Mouse (Mus musculus) embryonic facial prominence, embryonic 13.5 days (tissue): Measurements from ENCODE around the gene Bid. TPM values are rescaled to one million over a fixed set of nuclear protein-coding genes. Genes with fewer than 3 reads are reported as not detected.
"Not testable (repeated sequence)": the region's sequence is repeated elsewhere in the genome, so short reads cannot be mapped to it uniquely, and the experiment has no call there.

Experiments used
- ATAC-seq: fragments of 200-750 bp; cut with Nextera tagmentation; 2 replicates; pipeline ENCODE4 v1.8.0; 2017; ENCODE audit warnings: low read depth; ENCODE audit not compliant: insufficient number of reproducible peaks, insufficient read depth, low FRiP score, low TSS enrichment
- H3K27ac ChIP-seq: fragments of 300-500 bp; sonication (generic); 2 replicates; pipeline ENCODE4 v1.5.1; 2015; ENCODE audit warnings: moderate library complexity, mild to moderate bottlenecking, inconsistent platforms
- H3K27me3 ChIP-seq: fragments of 300-500 bp; sonication (generic); 2 replicates; pipeline ENCODE4 v1.6.1; 2015; ENCODE audit warnings: mild to moderate bottlenecking, inconsistent platforms
- H3K36me3 ChIP-seq: fragments of 300-500 bp; sonication (generic); 2 replicates; pipeline ENCODE4 v1.6.1; 2015; ENCODE audit warnings: mild to moderate bottlenecking, inconsistent platforms
- H3K4me1 ChIP-seq: fragments of 300-500 bp; sonication (generic); 2 replicates; pipeline ENCODE4 v1.6.1; 2015; ENCODE audit warnings: inconsistent platforms
- H3K4me2 ChIP-seq: fragments of 300-500 bp; sonication (generic); 2 replicates; pipeline ENCODE4 v1.6.1; 2015; ENCODE audit warnings: moderate library complexity, mild to moderate bottlenecking, inconsistent platforms
- H3K4me3 ChIP-seq: fragments of 300-500 bp; sonication (generic); 2 replicates; pipeline ENCODE4 v1.5.1; 2015; ENCODE audit warnings: mild to moderate bottlenecking, inconsistent platforms
- H3K9ac ChIP-seq: fragments of 300-500 bp; sonication (generic); 2 replicates; pipeline ENCODE4 v1.6.1; 2015; ENCODE audit warnings: mild to moderate bottlenecking, inconsistent platforms
- H3K9me3 ChIP-seq: fragments of 300-500 bp; sonication (generic); 2 replicates; pipeline ENCODE4 v1.6.1; 2016; ENCODE audit warnings: inconsistent platforms
- WGBS: fragments of 180-500 bp; shearing (Covaris S2); methylation state at CpG from one replicate; pipeline ENCODE4 v1.1.7; 2015; ENCODE audit warnings: mixed read lengths; 5-methylcytosine and 5-hydroxymethylcytosine counted together
- polyA plus RNA-seq: library from polyadenylated mRNA; unstranded; fragments of >200 nt; fragmentation: Nextera tagmentation; extraction: Ambion mirVana; gene quantifications from 2 replicates; pipeline ENCODE4 v1.2.1, GENCODE M21; 2015

The Bid gene
- polyA plus RNA-seq, 1 experiment from 2014 or later: 16.4 TPM

DNA sequence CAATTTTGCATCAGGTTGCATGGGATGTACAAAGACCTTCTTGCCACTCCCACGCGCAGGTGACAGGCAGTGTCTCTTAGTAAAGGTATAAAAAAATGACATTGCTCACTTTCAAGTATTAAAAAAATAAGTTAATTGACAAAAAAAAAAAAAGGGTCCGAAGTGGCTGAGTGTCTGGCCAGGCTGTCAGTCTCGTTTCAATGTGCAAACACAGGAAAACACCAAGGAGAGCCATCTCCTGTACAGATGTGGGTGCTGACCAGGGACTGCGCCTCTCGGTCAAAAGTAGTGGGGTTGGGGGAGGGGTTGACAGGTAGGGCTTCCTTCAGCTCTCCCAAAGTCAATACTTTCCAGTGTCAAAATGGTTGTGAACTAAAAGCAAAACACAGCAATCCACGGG, 17.0 kb upstream of the Bid start:
- H3K4me2 ChIP-seq: no peak overlapping the region
- H3K27ac ChIP-seq: no peak overlapping the region
- H3K9ac ChIP-seq: no peak overlapping the region
- no peaks in the 10 kb centered on the region for H3K9me3 ChIP-seq
- ATAC-seq: no peak
- peaks cover 37% of the 10 kb centered on the region for H3K36me3 ChIP-seq
- no peaks in the 10 kb centered on the region for H3K27me3 ChIP-seq
- WGBS: 85% methylated on average over 7 of the region's 7 CpGs
- no peak overlapping the region for H3K4me3 ChIP-seq
- 0 out of 2 replicates have a peak, but pooled peaks cover 4% of the 10 kb centered on the region for H3K4me1 ChIP-seq

- 90% methylated on average over 12 of the region's 12 CpGs for WGBS
- H3K4me1 ChIP-seq: no peaks in the 10 kb centered on the region
- peaks cover 37% of the 10 kb centered on the region for H3K36me3 ChIP-seq
- no peaks in the 10 kb centered on the region for H3K27me3 ChIP-seq
- no peak for ATAC-seq
- H3K9ac ChIP-seq: no peak overlapping the region
- H3K4me2 ChIP-seq: no peak overlapping the region
- H3K27ac ChIP-seq: no peak overlapping the region
- H3K9me3 ChIP-seq: no peaks in the 10 kb centered on the region
- no peak overlapping the region for H3K4me3 ChIP-seq
These were observed 15.9 kb upstream of the Bid start for GRCm38 (mm10) chr6:120932597-120932996.

GRCm38 (mm10) chr6:120930450-120931306, 14.0 kb upstream of the Bid start:
- ATAC-seq: no peak
- H3K4me1 ChIP-seq: no peaks in the 10 kb centered on the region
- H3K36me3 ChIP-seq: peaks cover 37% of the 10 kb centered on the region
- no peak overlapping the region for H3K9ac ChIP-seq
- no peaks in the 10 kb centered on the region for H3K9me3 ChIP-seq
- H3K4me2 ChIP-seq: no peak overlapping the region
- no peaks in the 10 kb centered on the region for H3K27me3 ChIP-seq
- WGBS: 84% methylated on average over 6 of the region's 6 CpGs
- no peak overlapping the region for H3K4me3 ChIP-seq
- no peak overlapping the region for H3K27ac ChIP-seq

DNA sequence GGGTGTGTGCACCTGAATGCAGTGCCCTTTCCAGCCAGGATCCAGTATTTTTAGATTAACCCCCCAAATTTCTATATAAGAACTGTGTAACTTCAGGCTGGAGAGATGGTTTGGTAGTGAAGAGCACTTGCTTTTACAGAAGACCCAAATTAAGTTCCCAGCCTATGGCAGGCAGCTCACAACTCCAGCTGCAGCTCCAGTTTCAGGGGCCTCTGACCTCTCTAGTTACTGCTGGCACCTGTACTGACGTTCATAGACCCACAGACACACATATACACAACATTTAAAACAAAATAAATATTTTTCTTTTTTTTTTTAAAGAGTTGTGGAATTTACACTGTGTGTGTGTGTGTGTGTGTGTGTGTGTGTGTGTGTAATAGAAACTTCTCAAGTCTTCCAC, 12.8 kb upstream of the Bid start:
- no peak for ATAC-seq
- no peak overlapping the region for H3K4me3 ChIP-seq
- H3K27ac ChIP-seq: no peak overlapping the region
- no peaks in the 10 kb centered on the region for H3K27me3 ChIP-seq
- H3K9ac ChIP-seq: no peak overlapping the region
- WGBS: 42% methylated on average over 1 of the region's 1 CpGs
- peaks cover 31% of the 10 kb centered on the region for H3K36me3 ChIP-seq
- no peaks in the 10 kb centered on the region for H3K4me1 ChIP-seq
- no peaks in the 10 kb centered on the region for H3K9me3 ChIP-seq
- H3K4me2 ChIP-seq: no peak overlapping the region

GRCm38 (mm10) chr6:120927765-120928164, 11.1 kb upstream of the Bid start:
- Histone ChIP-seq H3K9ac (no peak overlapping the region), H3K4me3 (no peak overlapping the region), H3K27ac (no peak overlapping the region), H3K36me3 (peaks cover 16% of the 10 kb centered on the region), H3K4me2 (no peak overlapping the region), H3K9me3 (no peaks in the 10 kb centered on the region), H3K27me3 (no peaks in the 10 kb centered on the region), H3K4me1 (no peaks in the 10 kb centered on the region)
- WGBS: 68% methylated on average over 3 of the region's 3 CpGs
- ATAC-seq: no peak

DNA sequence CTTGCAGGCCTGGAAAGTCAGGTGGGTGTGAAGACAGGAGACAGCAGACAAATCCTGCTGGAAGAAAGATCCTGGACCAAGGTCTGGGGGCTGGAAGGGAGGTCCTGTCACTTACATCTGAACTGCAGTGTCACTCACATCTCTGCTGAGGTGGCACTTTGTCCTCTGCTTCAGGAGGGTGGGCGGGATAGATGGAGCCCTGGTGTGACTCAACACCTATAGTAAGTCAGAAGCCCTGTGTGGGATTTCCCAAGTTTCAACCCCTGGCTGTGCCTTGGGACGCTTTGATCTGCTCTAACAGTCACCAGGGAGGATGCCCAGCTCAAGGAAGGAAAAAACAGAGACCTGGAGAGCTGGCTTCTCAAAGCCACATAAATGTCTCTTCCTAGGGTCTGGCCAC, 10.2 kb upstream of the Bid start:
- H3K27ac ChIP-seq: no peak overlapping the region
- no peaks in the 10 kb centered on the region for H3K27me3 ChIP-seq
- no peaks in the 10 kb centered on the region for H3K4me1 ChIP-seq
- no peak overlapping the region for H3K4me2 ChIP-seq
- H3K36me3 ChIP-seq: peaks cover 8% of the 10 kb centered on the region; the same call in 1 of the 2 replicates
- H3K4me3 ChIP-seq: no peak overlapping the region
- H3K9ac ChIP-seq: no peak overlapping the region
- H3K9me3 ChIP-seq: no peaks in the 10 kb centered on the region
- ATAC-seq: no peak
- WGBS: 71% methylated on average over 2 of the region's 2 CpGs

GRCm38 (mm10) chr6:120924791-120925321, 8.2 kb upstream of the Bid start:
- H3K36me3 ChIP-seq, H3K4me2 ChIP-seq, H3K4me3 ChIP-seq, ATAC-seq, H3K9me3 ChIP-seq, H3K9ac ChIP-seq, H3K4me1 ChIP-seq, H3K27ac ChIP-seq, H3K27me3 ChIP-seq: not testable (repeated sequence)
- WGBS: 75% methylated on average over 2 of the region's 2 CpGs

- H3K27me3 ChIP-seq: 0 out of 2 replicates have a peak, but pooled peaks cover 6% of the 10 kb centered on the region
- no peaks in the 10 kb centered on the region for H3K9me3 ChIP-seq
- H3K27ac ChIP-seq: no peak overlapping the region
- 46% methylated on average over 3 of the region's 3 CpGs for WGBS
- peaks cover 13% of the 10 kb centered on the region for H3K4me1 ChIP-seq
- H3K9ac ChIP-seq: no peak overlapping the region
- ATAC-seq: no peak
- H3K4me2 ChIP-seq: no peak overlapping the region
- H3K36me3 ChIP-seq: no peaks in the 10 kb centered on the region
- H3K4me3 ChIP-seq: no peak overlapping the region
These were observed 1.3 kb upstream of the Bid start for GRCm38 (mm10) chr6:120917975-120918374.

DNA sequence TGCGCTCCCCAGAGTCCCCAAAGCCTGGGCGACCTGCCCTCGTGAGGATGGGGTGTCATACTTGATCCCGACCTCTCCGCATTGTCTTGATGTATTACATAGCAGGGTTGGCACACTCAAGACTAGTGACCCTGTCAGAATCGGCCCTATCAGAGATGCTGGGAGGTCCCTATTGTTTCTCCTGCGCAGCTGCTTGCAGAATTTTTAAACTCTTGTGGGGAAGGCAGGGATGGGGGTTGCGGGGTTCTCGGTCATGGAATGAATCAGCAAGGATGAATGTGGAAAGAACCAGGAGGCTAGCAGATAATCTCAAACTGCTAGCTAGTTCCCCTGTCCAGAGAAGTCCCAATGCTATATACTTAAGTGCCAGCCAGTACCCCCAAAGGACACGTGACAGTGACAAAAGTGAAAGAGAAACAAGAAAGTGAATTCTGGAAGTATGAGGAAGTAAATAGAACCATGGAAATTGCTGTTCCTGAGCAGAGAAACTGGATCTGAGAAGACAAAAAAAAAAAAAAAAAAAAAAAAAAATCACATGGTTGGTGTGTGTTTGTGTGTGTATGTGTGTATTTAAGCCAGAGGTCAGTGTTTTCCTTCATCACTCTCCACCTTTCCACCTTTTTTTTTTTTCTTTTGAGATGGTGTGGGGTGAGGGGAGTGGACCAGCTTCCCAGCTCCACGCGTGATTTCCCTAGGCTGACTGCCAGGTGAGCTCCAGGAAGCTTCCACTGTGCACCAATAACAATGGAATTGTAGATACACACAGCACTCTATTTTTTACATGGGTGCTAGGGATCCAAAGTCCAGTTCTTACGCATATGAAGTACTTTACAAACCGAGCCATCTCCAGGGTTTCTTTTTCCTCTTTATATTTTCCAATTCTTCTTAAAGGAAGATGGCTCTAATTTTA, 574 bp upstream of the Bid start:
- H3K27me3 ChIP-seq, H3K36me3 ChIP-seq, ATAC-seq, H3K9me3 ChIP-seq, H3K27ac ChIP-seq: not testable (repeated sequence)
- 32% methylated on average over 9 of the region's 14 CpGs for WGBS
- Histone ChIP-seq H3K4me3 (peak overlapping the region; percentile 66), H3K4me2 (peak overlapping the region; percentile 97), H3K4me1 (peaks cover 13% of the 10 kb centered on the region), H3K9ac (peak overlapping the region; percentile 70)

DNA sequence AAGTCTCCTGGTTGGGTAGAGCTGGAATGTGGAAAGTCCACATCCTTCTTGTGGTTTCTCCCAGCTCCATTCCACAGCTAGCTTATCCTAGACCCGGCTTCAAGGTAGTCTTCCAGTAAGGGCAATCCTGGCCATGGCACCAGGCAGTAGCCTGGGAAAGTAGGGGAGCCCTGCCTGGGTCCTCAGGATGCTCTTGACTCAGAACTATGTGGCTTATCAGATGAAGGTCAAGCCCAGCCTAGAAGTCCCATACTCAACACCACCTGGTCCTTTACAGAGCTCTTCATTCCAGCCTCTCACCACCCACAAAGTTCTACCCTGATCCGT, 1.0 kb downstream of the Bid start:
- no peaks in the 10 kb centered on the region for H3K36me3 ChIP-seq
- peak overlapping the region; percentile 66; the same call in 1 of the 2 replicates for H3K4me3 ChIP-seq
- H3K27me3 ChIP-seq: 0 out of 2 replicates have a peak, but pooled peaks cover 6% of the 10 kb centered on the region
- no peak overlapping the region for H3K27ac ChIP-seq
- peak overlapping the region; percentile 97 for H3K4me2 ChIP-seq
- no peak for ATAC-seq
- peaks cover 13% of the 10 kb centered on the region for H3K4me1 ChIP-seq
- 45% methylated on average over 2 of the region's 2 CpGs for WGBS
- H3K9me3 ChIP-seq: no peaks in the 10 kb centered on the region
- no peak overlapping the region for H3K9ac ChIP-seq

DNA sequence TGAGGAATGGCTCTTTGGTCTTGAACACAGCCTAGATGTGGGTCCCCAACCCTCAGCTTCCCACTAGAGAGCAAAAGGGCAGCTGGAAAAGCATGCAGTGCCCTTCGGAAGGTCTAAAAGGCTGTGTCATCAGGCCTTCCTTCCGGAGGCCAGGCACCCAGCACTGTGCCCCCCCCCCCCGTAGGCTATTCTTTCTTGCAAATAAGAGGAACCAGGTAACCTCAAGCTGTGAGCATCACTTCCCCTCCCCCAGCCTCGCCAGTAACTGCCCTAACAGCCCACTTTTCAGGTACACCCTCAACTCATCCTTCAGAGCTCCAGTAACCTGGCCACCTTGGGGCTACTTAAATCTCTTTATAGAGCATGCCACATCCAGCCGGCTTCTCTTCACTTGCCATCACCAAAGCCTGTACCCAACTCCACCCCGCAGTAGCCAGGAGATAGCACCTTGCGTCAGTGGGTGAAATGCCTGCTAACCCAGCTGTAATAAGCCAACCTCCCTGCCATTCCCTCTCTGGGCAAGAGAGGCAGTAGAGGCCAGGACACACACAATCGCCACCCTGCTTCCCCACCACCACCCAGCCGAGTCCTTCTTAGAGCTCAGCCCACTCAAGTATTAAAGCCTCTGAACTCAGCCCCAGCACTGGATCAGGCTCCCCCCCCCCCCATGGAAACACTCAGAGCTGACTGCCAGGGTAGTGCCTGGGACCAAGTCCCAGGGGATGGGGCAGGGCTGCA, 1.6 kb downstream of the Bid start:
- no peak for ATAC-seq
- H3K27ac ChIP-seq: no peak overlapping the region
- H3K4me3 ChIP-seq: no peak overlapping the region
- no peaks in the 10 kb centered on the region for H3K36me3 ChIP-seq
- peak overlapping the region; percentile 97; the same call in 1 of the 2 replicates for H3K4me2 ChIP-seq
- peaks cover 13% of the 10 kb centered on the region for H3K4me1 ChIP-seq
- no peaks in the 10 kb centered on the region for H3K9me3 ChIP-seq
- H3K27me3 ChIP-seq: 0 out of 2 replicates have a peak, but pooled peaks cover 6% of the 10 kb centered on the region
- H3K9ac ChIP-seq: no peak overlapping the region
- WGBS: 45% methylated on average over 9 of the region's 9 CpGs
